Mouse (Mus musculus) retina, embryonic 14.5 days (tissue): ENCODE results near the gene Shmt1.
"Not testable (repeated sequence)": the region's sequence is repeated elsewhere in the genome, so short reads cannot be mapped to it uniquely, and the experiment has no call there.

Experiments used
- DNase-seq: peaks from one replicate; pipeline ENCODE4 v3.0.0-alpha.2; 2015; ENCODE audit warnings: low spot score

Shmt1 gene

GRCm38 (mm10) chr11:60811618-60812017, at the start of gene Shmt1:
Gene Shmt1 (minus strand): TSS chr11:60811718.
- not testable (repeated sequence) for DNase-seq

GRCm38 (mm10) chr11:60856587-60856986, 45.1 kb upstream of the Shmt1 start:
- no peak for DNase-seq

GRCm38 (mm10) chr11:60845415-60845814, 33.9 kb upstream of the Shmt1 start:
- no peak for DNase-seq

- no peak for DNase-seq
Measured at GRCm38 (mm10) chr11:60843412-60843811, 31.9 kb upstream of the Shmt1 start.

- no peak for DNase-seq
Measured at GRCm38 (mm10) chr11:60841467-60842200, 30.1 kb upstream of the Shmt1 start.

GRCm38 (mm10) chr11:60837644-60838406, 26.3 kb upstream of the Shmt1 start:
- DNase-seq = no peak

GRCm38 (mm10) chr11:60836897-60837296, 25.4 kb upstream of the Shmt1 start:
- no peak for DNase-seq

GRCm38 (mm10) chr11:60830433-60831052, 19.0 kb upstream of the Shmt1 start, which contains the start of gene Dhrs7b:
Gene Dhrs7b (plus strand): TSS chr11:60830631.
- peak; percentile 88 for DNase-seq

- peak; percentile 48 for DNase-seq
Measured at GRCm38 (mm10) chr11:60828903-60829302, 17.4 kb upstream of the Shmt1 start.

GRCm38 (mm10) chr11:60827241-60827945, 15.9 kb upstream of the Shmt1 start:
- peak; percentile 64 for DNase-seq

- no peak for DNase-seq
Measured at GRCm38 (mm10) chr11:60826700-60827099, 15.2 kb upstream of the Shmt1 start.

- no peak for DNase-seq
Measured at GRCm38 (mm10) chr11:60825191-60825590, 13.7 kb upstream of the Shmt1 start.

GRCm38 (mm10) chr11:60823771-60824170, 12.3 kb upstream of the Shmt1 start:
- no peak for DNase-seq

GRCm38 (mm10) chr11:60816398-60816797, 4.9 kb upstream of the Shmt1 start:
- no peak for DNase-seq

GRCm38 (mm10) chr11:60811054-60811460, 461 bp downstream of the Shmt1 start:
- DNase-seq = peak; percentile 92

GRCm38 (mm10) chr11:60810046-60810965, 1.2 kb downstream of the Shmt1 start:
- DNase-seq = peak; percentile 15

- DNase-seq = no peak
Measured at GRCm38 (mm10) chr11:60809546-60809945, 2.0 kb downstream of the Shmt1 start.

- DNase-seq = no peak
Measured at GRCm38 (mm10) chr11:60808286-60809070, 3.0 kb downstream of the Shmt1 start.

- DNase-seq = no peak
Measured at GRCm38 (mm10) chr11:60800892-60801291, 10.6 kb downstream of the Shmt1 start.

- DNase-seq = no peak
Measured at GRCm38 (mm10) chr11:60799977-60800376, 11.5 kb downstream of the Shmt1 start.
